Mouse (Mus musculus): ENCODE data around the gene Pef1.
A peak's percentile ranks its signal among the peaks of the same experiment; 100 is the strongest.

DNA sequence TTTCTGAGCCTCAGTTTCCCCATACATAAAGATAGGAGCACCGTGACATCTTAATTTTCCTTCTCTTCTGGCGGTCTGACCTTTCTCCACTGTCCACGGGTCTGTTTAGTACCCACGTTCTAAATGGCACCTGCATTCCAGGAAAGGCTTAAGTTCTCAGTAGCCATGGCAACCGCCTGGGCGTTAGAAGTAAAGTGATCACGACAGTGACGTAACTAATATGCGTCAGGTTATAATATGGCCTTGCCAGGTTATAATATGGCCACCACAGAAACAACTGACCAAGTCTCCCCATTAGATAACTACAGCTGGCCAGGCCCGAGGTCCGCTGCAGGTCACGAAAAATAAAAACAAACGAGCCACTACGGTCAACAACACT is 4.7 kb downstream of the Pef1 start:
- TF ChIP-seq CTCF (IDR thresholded peaks at IDR 0.05; ENCODE audit: extremely low read depth, insufficient read depth, insufficient read length, insufficient replicate concordance) (no peak), POLR2A (IDR thresholded peaks at IDR 0.05; ENCODE audit: low read depth, low read length) (peak; percentile 2; the same call in 1 of the 2 replicates)

Data from spleen, adult 2 months (tissue).